Comparison of ENCODE assay signal across 8 mouse cellular contexts in the genomic region with DNA sequence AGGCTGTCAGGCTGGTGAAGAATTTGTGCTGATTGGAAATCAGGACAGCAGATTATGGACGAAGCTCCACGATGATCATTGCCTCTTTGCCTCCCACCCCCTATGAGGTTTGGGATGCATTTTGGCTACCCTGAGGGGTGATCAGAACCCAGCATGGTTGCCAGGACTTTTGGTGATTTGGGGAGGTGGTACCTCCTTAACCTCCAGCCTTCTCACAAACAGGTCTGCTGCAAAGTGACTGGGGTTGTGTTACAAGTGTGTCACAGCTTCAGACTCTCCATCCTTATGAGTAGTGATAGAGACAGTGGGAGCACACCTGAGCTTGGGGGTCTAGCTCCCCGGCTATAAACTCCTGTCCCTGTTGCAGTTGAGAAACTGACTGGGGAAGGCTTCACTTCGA. TPM values are rescaled to one million over a fixed set of nuclear protein-coding genes. Genes with fewer than 3 reads are reported as not detected.
DNase-seq lines count a peak whose midpoint lies in the region; ATAC-seq and TF ChIP-seq lines count a peak whose summit lies in the region.

No protein-coding gene starts in this region.

- no peaks in the 10 kb centered on the region for H3K36me3 ChIP-seq in embryonic facial prominence, embryonic 15.5 days
- H3K36me3 ChIP-seq in intestine, postnatal 0 days (ENCODE audit: control insufficient read depth, insufficient read depth), result no peaks in the 10 kb centered on the region
- H3K36me3 ChIP-seq in neural tube, embryonic 12.5 days, result no peaks in the 10 kb centered on the region

- no peaks in the 10 kb centered on the region for H3K9me3 ChIP-seq in embryonic facial prominence, embryonic 15.5 days (replicated peaks)
- H3K9me3 ChIP-seq in intestine, postnatal 0 days (ENCODE audit: control insufficient read depth), result no peaks in the 10 kb centered on the region
- H3K9me3 ChIP-seq in neural tube, embryonic 12.5 days, result no peaks in the 10 kb centered on the region

- peak overlapping the region; percentile 76 for H3K4me2 ChIP-seq in embryonic facial prominence, embryonic 15.5 days (replicated peaks)
- peak overlapping the region; percentile 97 for H3K4me2 ChIP-seq in intestine, postnatal 0 days (replicated peaks; ENCODE audit: low read depth)
- H3K4me2 ChIP-seq in neural tube, embryonic 12.5 days (replicated peaks), result peak overlapping the region; percentile 85

- TF ChIP-seq CTCF in left cerebral cortex, adult 2 months (IDR thresholded peaks at IDR 0.05), result no peak
- no peak for TF ChIP-seq CTCF in intestine, postnatal 0 days (IDR thresholded peaks at IDR 0.05; ENCODE audit: low read depth)

- no peak for ATAC-seq in embryonic facial prominence, embryonic 15.5 days (ENCODE audit: insufficient number of reproducible peaks, low FRiP score, low TSS enrichment, low read depth)
- ATAC-seq in intestine, postnatal 0 days, result no peak
- ATAC-seq in neural tube, embryonic 12.5 days (ENCODE audit: low FRiP score, low read depth), result no peak
- ATAC-seq in monocyte, adult 5-6 weeks (replicated peaks; ENCODE audit: insufficient number of reproducible peaks, low FRiP score, low TSS enrichment, poor library complexity, severe bottlenecking), result no peak

- no peak for DNase-seq in left cerebral cortex, adult 2 months (ENCODE audit: extremely low spot score in 1 of 2, low spot score in 2 of 2)
- no peak for DNase-seq in left cerebral cortex, postnatal 10 days (ENCODE audit: extremely low spot score in 1 of 2, low spot score in 2 of 2)
- no peak for DNase-seq in spleen, postnatal 36 days (ENCODE audit: low spot score in 2 of 2)
- no peak for DNase-seq in yolk sac, embryonic 10.5 days (ENCODE audit: low spot score)

- no peak overlapping the region; the same call in 1 of the 2 replicates for H3K27ac ChIP-seq in left cerebral cortex, adult 2 months
- peak overlapping the region; percentile 99 for H3K27ac ChIP-seq in embryonic facial prominence, embryonic 15.5 days (replicated peaks)
- peak overlapping the region; percentile 97 for H3K27ac ChIP-seq in intestine, postnatal 0 days (ENCODE audit: low read depth, low read length)
- H3K27ac ChIP-seq in neural tube, embryonic 12.5 days, result no peak overlapping the region

- peaks cover 67% of the 10 kb centered on the region for H3K4me1 ChIP-seq in embryonic facial prominence, embryonic 15.5 days
- H3K4me1 ChIP-seq in intestine, postnatal 0 days (replicated peaks; ENCODE audit: control insufficient read depth, insufficient read depth, low read length), result peaks cover 48% of the 10 kb centered on the region
- peaks cover 65% of the 10 kb centered on the region for H3K4me1 ChIP-seq in neural tube, embryonic 12.5 days

- 12% methylated on average over 4 of the region's 4 CpGs for WGBS in embryonic facial prominence, embryonic 15.5 days
- 30% methylated on average over 4 of the region's 4 CpGs for WGBS in intestine, postnatal 0 days
- WGBS in neural tube, embryonic 12.5 days, result 18% methylated on average over 4 of the region's 4 CpGs

- peak overlapping the region; percentile 94 for H3K9ac ChIP-seq in embryonic facial prominence, embryonic 15.5 days
- peak overlapping the region; percentile 99 for H3K9ac ChIP-seq in intestine, postnatal 0 days (ENCODE audit: low read depth, low read length)
- H3K9ac ChIP-seq in neural tube, embryonic 12.5 days, result peak overlapping the region; percentile 80

- intact Hi-C loops in left cerebral cortex, adult 2 months (cut with DNase I), result loop anchor here (2.0 to 5.0 kb wide), 2 partner anchors 80 to 126 kb away; no protein-coding TSS in a partner anchor
- intact Hi-C loops in left cerebral cortex, postnatal 10 days (cut with DNase I), result loop anchor here (5.0 kb wide), 1 partner anchor 79 kb away; no protein-coding TSS in a partner anchor

- no peaks in the 10 kb centered on the region for H3K27me3 ChIP-seq in embryonic facial prominence, embryonic 15.5 days
- H3K27me3 ChIP-seq in intestine, postnatal 0 days (replicated peaks; ENCODE audit: control insufficient read depth, insufficient read depth, low read length), result no peaks in the 10 kb centered on the region
- peaks cover 5% of the 10 kb centered on the region; the same call in 1 of the 2 replicates for H3K27me3 ChIP-seq in neural tube, embryonic 12.5 days (replicated peaks)

- H3K4me3 ChIP-seq in left cerebral cortex, adult 2 months, result peak overlapping the region; percentile 58
- peak overlapping the region; percentile 88 for H3K4me3 ChIP-seq in embryonic facial prominence, embryonic 15.5 days (replicated peaks)
- peak overlapping the region; percentile 89 for H3K4me3 ChIP-seq in intestine, postnatal 0 days (ENCODE audit: low read depth, low read length)
- H3K4me3 ChIP-seq in neural tube, embryonic 12.5 days, result peak overlapping the region; percentile 80

RNA-seq across cellular contexts. Expression of a gene that starts 2.1 kb away (rescaled TPM):
- total RNA-seq in left cerebral cortex, adult 2 months (2021), result 10 to 100 TPM; 24.4 to 25.4 TPM
- total RNA-seq in left cerebral cortex, postnatal 10 days (2021), result 10 to 100 TPM; 10.8 to 12.2 TPM
- 18.7 and 22.4 TPM in 2 replicates for polyA plus RNA-seq in embryonic facial prominence, embryonic 15.5 days (2015; fragmentation: Nextera tagmentation; extraction: Ambion mirVana)
- 9.0 and 10.2 TPM in 2 replicates for polyA plus RNA-seq in intestine, postnatal 0 days (2015; fragmentation: Nextera tagmentation; extraction: Ambion mirVana)
- 6.6 and 7.3 TPM in 2 replicates for polyA plus RNA-seq in neural tube, embryonic 12.5 days (2016; fragmentation: Nextera tagmentation; extraction: Ambion mirVana)
- 19.7 to 21.3 TPM (median 21.2 TPM) in 3 replicates for total RNA-seq in monocyte, adult 5-6 weeks (2017)

Comparison
In these comparisons a context has a peak if more than half of its experiments do, and no peak if none do; other contexts are left out.
1. H3K27ac ChIP-seq: peak in embryonic facial prominence, embryonic 15.5 days (single experiment) and intestine, postnatal 0 days (single experiment); none in left cerebral cortex, adult 2 months (single experiment) and neural tube, embryonic 12.5 days (single experiment).
2. Peak in every context shown above with its lines, with median percentiles within 50 percentile points of each other: H3K4me3 ChIP-seq, H3K4me2 ChIP-seq and H3K9ac ChIP-seq.